Mouse (Mus musculus) lung, adult 2 months (tissue): ENCODE results near the gene Gab1.

ENCODE experiments used
- CTCF ChIP-seq: fragments of 200-500 bp; IDR thresholded peaks from 2 replicates; pipeline ENCODE4 v1.5.1; 2011; ENCODE audit warnings: mild to moderate bottlenecking, low read length, control low read depth; ENCODE audit not compliant: insufficient read depth
- POLR2A ChIP-seq: fragments of 200-500 bp; IDR thresholded peaks from 2 replicates; pipeline ENCODE4 v1.6.1; 2011; ENCODE audit warnings: low read depth, mild to moderate bottlenecking, control low read depth, low read length, borderline replicate concordance; ENCODE audit errors: extremely low read depth

GRCm38 (mm10) chr8:80879426-80880195, 708 bp downstream of the Gab1 start:
- TF ChIP-seq POLR2A (peak; percentile 27; the same call in 1 of the 2 replicates), CTCF (no peak)
